Mouse (Mus musculus): ENCODE data around the gene Gm10100. TPM values are rescaled to one million over a fixed set of nuclear protein-coding genes. Genes with fewer than 3 reads are reported as not detected.
"Not testable (repeated sequence)": the region's sequence is repeated elsewhere in the genome, so short reads cannot be mapped to it uniquely, and the experiment has no call there.

Gene Gm10100
- polyA plus RNA-seq (2014; fragmentation: Nextera tagmentation; extraction: Ambion mirVana): not detected in 2 replicates

GRCm38 (mm10) chr10:77726186-77726585, at the start of gene Gm10100:
Gene Gm10100, plus strand, starts transcription at chr10:77726486.
- TF ChIP-seq CTCF (IDR thresholded peaks at IDR 0.05; ENCODE audit: low read depth): no peak

GRCm38 (mm10) chr10:77677562-77677961, 48.7 kb upstream of the Gm10100 start:
- DNase-seq: peak; percentile 26
- Histone ChIP-seq H3K4me1 (ENCODE audit: insufficient read depth) (no peaks in the 10 kb centered on the region), H3K4me3 (ENCODE audit: low read depth, low read length) (peak overlapping the region; percentile 27), H3K27me3 (ENCODE audit: insufficient read depth, low read length) (peaks cover 27% of the 10 kb centered on the region), H3K27ac (ENCODE audit: low read depth) (no peak overlapping the region), H3K36me3 (ENCODE audit: insufficient read depth) (no peaks in the 10 kb centered on the region), H3K9ac (no peak overlapping the region), H3K4me2 (peak overlapping the region; percentile 55), H3K9me3 (ENCODE audit: low read depth, low read length) (no peaks in the 10 kb centered on the region)
- no peak for TF ChIP-seq CTCF (IDR thresholded peaks at IDR 0.05; ENCODE audit: low read depth)
- ATAC-seq (ENCODE audit: insufficient read depth): no peak
- WGBS: 0% methylated on average over 35 of the region's 35 CpGs

More at GRCm38 (mm10) chr10:77726186-77726585, at the start of gene Gm10100:
- H3K4me3 ChIP-seq (ENCODE audit: low read depth, low read length): no peak within 1 kb of the TSS
- no peaks in the 10 kb centered on the region for H3K27me3 ChIP-seq (ENCODE audit: insufficient read depth, low read length)
- H3K36me3 ChIP-seq (ENCODE audit: insufficient read depth): no peaks in the 10 kb centered on the region
- DNase-seq: no peak
- H3K4me1 ChIP-seq (ENCODE audit: insufficient read depth): no peaks in the 10 kb centered on the region
- no peak for ATAC-seq (ENCODE audit: insufficient read depth)
- WGBS: 21% methylated on average over 3 of the region's 3 CpGs
- no peaks in the 10 kb centered on the region for H3K9me3 ChIP-seq (ENCODE audit: low read depth, low read length)
- no peak within 1 kb of the TSS for H3K4me2 ChIP-seq
- H3K27ac ChIP-seq (ENCODE audit: low read depth): no peak within 1 kb of the TSS
- H3K9ac ChIP-seq: no peak within 1 kb of the TSS

- 66% methylated on average over 7 of the region's 7 CpGs for WGBS
- no peak for TF ChIP-seq CTCF (IDR thresholded peaks at IDR 0.05; ENCODE audit: low read depth)
- Histone ChIP-seq H3K9ac (no peak overlapping the region), H3K4me3 (ENCODE audit: low read depth, low read length) (no peak overlapping the region), H3K9me3 (ENCODE audit: low read depth, low read length) (no peaks in the 10 kb centered on the region), H3K36me3 (ENCODE audit: insufficient read depth) (no peaks in the 10 kb centered on the region), H3K4me2 (no peak overlapping the region), H3K4me1 (ENCODE audit: insufficient read depth) (no peaks in the 10 kb centered on the region), H3K27ac (ENCODE audit: low read depth) (no peak overlapping the region), H3K27me3 (ENCODE audit: insufficient read depth, low read length) (peaks cover 43% of the 10 kb centered on the region)
- no peak for ATAC-seq (ENCODE audit: insufficient read depth)
- DNase-seq: no peak
Observed at GRCm38 (mm10) chr10:77682994-77683393, 43.3 kb upstream of the Gm10100 start.

GRCm38 (mm10) chr10:77684181-77684580, 42.1 kb upstream of the Gm10100 start:
- no peak for TF ChIP-seq CTCF (IDR thresholded peaks at IDR 0.05; ENCODE audit: low read depth)
- no peaks in the 10 kb centered on the region for H3K9me3 ChIP-seq (ENCODE audit: low read depth, low read length)
- ATAC-seq (ENCODE audit: insufficient read depth) (no peak), DNase-seq (no peak)
- no peaks in the 10 kb centered on the region for H3K4me1 ChIP-seq (ENCODE audit: insufficient read depth)
- WGBS: 30% methylated on average over 8 of the region's 8 CpGs
- H3K4me2 ChIP-seq: no peak overlapping the region
- no peak overlapping the region for H3K27ac ChIP-seq (ENCODE audit: low read depth)
- peaks cover 40% of the 10 kb centered on the region for H3K27me3 ChIP-seq (ENCODE audit: insufficient read depth, low read length)
- no peak overlapping the region for H3K9ac ChIP-seq
- H3K4me3 ChIP-seq (ENCODE audit: low read depth, low read length): no peak overlapping the region
- H3K36me3 ChIP-seq (ENCODE audit: insufficient read depth): no peaks in the 10 kb centered on the region

GRCm38 (mm10) chr10:77685895-77686664, 40.2 kb upstream of the Gm10100 start, which contains the start of gene Tspear:
Gene Tspear, plus strand, starts transcription at chr10:77686569.
- peak within 1 kb of the TSS; percentile 18; the same call in 1 of the 2 replicates for H3K4me2 ChIP-seq
- TF ChIP-seq CTCF (IDR thresholded peaks at IDR 0.05; ENCODE audit: low read depth): no peak
- H3K9me3 ChIP-seq (ENCODE audit: low read depth, low read length): no peaks in the 10 kb centered on the region
- no peaks in the 10 kb centered on the region for H3K36me3 ChIP-seq (ENCODE audit: insufficient read depth)
- H3K9ac ChIP-seq: no peak within 1 kb of the TSS; the same call in 1 of the 2 replicates
- 3% methylated on average over 22 of the region's 22 CpGs for WGBS
- H3K4me1 ChIP-seq (ENCODE audit: insufficient read depth): no peaks in the 10 kb centered on the region
- H3K4me3 ChIP-seq (ENCODE audit: low read depth, low read length): no peak within 1 kb of the TSS
- DNase-seq (peak; percentile 24), ATAC-seq (ENCODE audit: insufficient read depth) (no peak; the same call in 1 of the 2 replicates)
- peaks cover 34% of the 10 kb centered on the region for H3K27me3 ChIP-seq (ENCODE audit: insufficient read depth, low read length)
- no peak within 1 kb of the TSS for H3K27ac ChIP-seq (ENCODE audit: low read depth)

DNA sequence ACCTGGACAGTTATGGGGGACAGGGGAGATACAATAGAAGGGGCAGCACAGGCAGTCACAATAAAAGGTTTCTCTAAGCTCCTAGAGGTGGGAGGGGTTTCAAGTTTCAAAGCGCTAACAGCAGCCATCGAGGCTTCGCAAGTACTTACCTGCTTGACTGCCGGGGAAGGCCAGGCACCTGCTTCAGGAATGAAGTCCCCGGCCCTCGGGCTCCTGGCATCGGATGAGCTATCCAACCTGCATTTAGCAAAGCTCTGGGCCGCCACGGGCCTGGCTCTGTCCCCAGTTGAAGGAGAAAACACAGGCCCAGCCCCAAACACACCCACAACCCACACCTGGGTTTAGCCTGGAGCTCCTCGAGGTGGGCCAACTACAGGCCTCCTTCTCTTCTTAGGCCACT, 39.3 kb upstream of the Gm10100 start:
- TF ChIP-seq CTCF (IDR thresholded peaks at IDR 0.05; ENCODE audit: low read depth): no peak
- Histone ChIP-seq H3K27ac (ENCODE audit: low read depth) (no peak overlapping the region), H3K27me3 (ENCODE audit: insufficient read depth, low read length) (peaks cover 34% of the 10 kb centered on the region), H3K4me2 (no peak overlapping the region), H3K9ac (no peak overlapping the region), H3K9me3 (ENCODE audit: low read depth, low read length) (no peaks in the 10 kb centered on the region), H3K36me3 (ENCODE audit: insufficient read depth) (no peaks in the 10 kb centered on the region), H3K4me1 (ENCODE audit: insufficient read depth) (no peaks in the 10 kb centered on the region), H3K4me3 (ENCODE audit: low read depth, low read length) (no peak overlapping the region)
- 17% methylated on average over 10 of the region's 10 CpGs for WGBS
- DNase-seq: peak; percentile 16
- ATAC-seq (ENCODE audit: insufficient read depth): no peak

DNA sequence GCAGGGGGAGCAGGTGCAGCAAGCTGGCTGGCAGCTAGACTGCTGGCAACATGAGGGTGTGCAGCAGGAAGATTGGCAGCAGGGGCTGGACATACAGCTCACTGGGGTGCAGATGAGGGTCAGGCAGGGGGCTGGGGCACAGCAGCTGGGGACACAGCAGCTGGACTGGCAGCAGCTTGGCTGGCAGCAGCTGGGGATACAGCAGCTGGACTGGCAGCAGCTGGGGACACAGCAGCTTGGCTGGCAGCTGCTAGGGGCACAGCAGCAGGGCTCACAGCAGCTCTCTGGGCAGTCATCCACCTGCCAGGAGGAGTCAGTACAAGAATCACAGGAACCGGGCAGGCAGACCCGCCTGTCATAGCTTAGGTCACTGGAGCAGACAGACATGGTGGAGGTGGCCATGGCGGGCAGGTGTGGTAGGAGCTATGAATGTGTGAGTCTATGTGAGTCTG, 35.9 kb upstream of the Gm10100 start, which contains the start of gene Gm19402:
Gene Gm19402, minus strand, starts transcription at position 402 of the 452 bp plus-strand sequence.
- 66% methylated on average over 3 of the region's 3 CpGs for WGBS
- H3K4me2 ChIP-seq; H3K9ac ChIP-seq; H3K4me3 ChIP-seq (ENCODE audit: low read depth, low read length); H3K36me3 ChIP-seq (ENCODE audit: insufficient read depth); H3K27ac ChIP-seq (ENCODE audit: low read depth); DNase-seq; H3K4me1 ChIP-seq (ENCODE audit: insufficient read depth); ATAC-seq (ENCODE audit: insufficient read depth); H3K9me3 ChIP-seq (ENCODE audit: low read depth, low read length): not testable (repeated sequence)
- H3K27me3 ChIP-seq (ENCODE audit: insufficient read depth, low read length): peaks cover 31% of the 10 kb centered on the region
